Mouse (Mus musculus): ENCODE measurements around the gene Ykt6.

GRCm38 (mm10) chr11:5980561-5980960 lies 25.1 kb downstream of the Ykt6 start:
- no peak for TF ChIP-seq POLR2A (IDR thresholded peaks at IDR 0.05; ENCODE audit: control insufficient read depth, low read depth, low read length)
- TF ChIP-seq CTCF (IDR thresholded peaks at IDR 0.05; ENCODE audit: control insufficient read depth, insufficient read depth, insufficient replicate concordance, low read depth, low read length), result no peak
